Mouse (Mus musculus) lung, postnatal 0 days (tissue): ENCODE data around the gene Cd247.
A peak's percentile ranks its signal among the peaks of the same experiment; 100 is the strongest.

Experiments used
- CTCF ChIP-seq: IDR thresholded peaks from 2 replicates; pipeline ENCODE4 v1.5.1; 2016; ENCODE audit warnings: antibody characterized with exemption, mild to moderate bottlenecking
- EP300 ChIP-seq: IDR thresholded peaks from 2 replicates; pipeline ENCODE4 v1.6.1; 2016; ENCODE audit warnings: antibody characterized with exemption, mild to moderate bottlenecking, control low read depth

GRCm38 (mm10) chr1:165855759-165856545 lies 67.5 kb downstream of the Cd247 start:
- TF ChIP-seq CTCF = no peak
- peak; percentile 43; the same call in 1 of the 2 replicates for TF ChIP-seq EP300
